Mouse (Mus musculus) adrenal gland, adult 2 months (tissue): Measurements from ENCODE around the gene Ank3. TPM values are rescaled to one million over a fixed set of nuclear protein-coding genes. Genes with fewer than 3 reads are reported as not detected.

Experiments
- DNase-seq: peaks from one replicate; pipeline ENCODE4 v3.0.0; 2021
- polyA plus RNA-seq: library from polyadenylated mRNA; depleted of rRNA; stranded (reverse); fragments of >200 nt; gene quantifications from 2 replicates; pipeline ENCODE4 v1.2.3, GENCODE M21; 2012
- total RNA-seq, 2 experiments: library from RNA; stranded (reverse); gene quantifications; 2 replicates each; pipeline ENCODE4 v1.2.3; 2021

Ank3 gene
- total and polyA plus RNA-seq, 3 experiments, result 0.79 to 12.9 (median 10.2) TPM

DNA sequence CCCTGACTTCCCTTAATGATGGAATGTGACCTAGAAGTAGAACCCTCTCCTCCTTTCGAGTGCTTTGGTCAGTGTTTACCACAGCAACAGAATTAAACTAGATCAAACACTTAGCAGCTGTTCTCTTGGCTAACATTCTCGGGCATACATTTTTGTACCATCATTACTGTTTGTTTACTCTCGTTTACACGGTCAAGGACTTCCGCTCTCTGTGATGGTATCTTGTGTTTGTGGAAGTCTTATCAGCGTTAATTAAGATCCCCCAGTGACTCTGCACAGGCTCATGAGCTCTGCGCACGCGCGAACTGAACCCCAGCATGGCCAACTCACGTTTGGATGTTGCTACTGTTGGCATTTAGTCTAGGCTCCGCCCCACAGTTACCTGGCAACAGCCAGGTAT, 16.3 kb downstream of the Ank3 start:
- DNase-seq, result no peak

DNA sequence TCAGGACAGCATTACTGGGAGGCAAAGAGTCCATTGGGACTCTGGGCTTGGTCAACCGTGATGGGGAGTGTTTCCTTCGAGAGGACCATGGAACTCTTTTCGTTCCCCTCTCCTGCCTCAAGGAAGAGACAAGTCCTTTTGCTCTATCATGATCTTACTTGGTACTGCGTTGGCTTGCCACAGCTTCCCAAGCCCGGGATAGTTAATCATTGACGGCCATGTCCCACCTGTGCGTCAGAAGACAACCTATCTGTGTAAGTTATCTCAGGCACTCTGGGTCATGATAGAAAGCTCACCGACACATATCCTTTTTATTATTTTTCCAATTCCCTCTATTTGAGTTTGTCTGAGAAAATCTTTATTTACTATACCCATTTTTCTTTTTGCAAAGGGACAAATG, 20.1 kb downstream of the Ank3 start:
- DNase-seq, result no peak

- no peak for DNase-seq
Observed at GRCm38 (mm10) chr10:69420306-69420705, 21.7 kb downstream of the Ank3 start.

DNA sequence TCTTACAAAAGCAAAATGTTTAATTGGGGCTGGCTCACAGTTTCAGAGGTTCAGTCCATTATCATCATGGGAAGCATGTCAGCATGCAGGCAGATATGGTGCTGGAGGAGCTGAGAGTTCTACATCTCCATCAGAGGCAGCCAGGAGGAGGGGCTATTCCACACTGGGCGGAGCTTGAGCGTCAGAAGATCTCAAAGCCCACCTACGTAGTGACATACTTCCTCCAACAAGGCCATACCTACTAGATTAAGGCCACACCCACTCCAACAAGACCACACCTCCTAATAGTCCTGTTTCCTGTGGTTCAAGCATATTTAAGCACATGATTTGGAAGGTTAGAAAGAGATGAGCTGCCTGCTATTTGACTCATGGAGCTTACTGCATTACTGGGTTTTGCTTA, 25.5 kb downstream of the Ank3 start:
- DNase-seq, result no peak

GRCm38 (mm10) chr10:69430138-69430537, 31.6 kb downstream of the Ank3 start:
- no peak for DNase-seq

DNA sequence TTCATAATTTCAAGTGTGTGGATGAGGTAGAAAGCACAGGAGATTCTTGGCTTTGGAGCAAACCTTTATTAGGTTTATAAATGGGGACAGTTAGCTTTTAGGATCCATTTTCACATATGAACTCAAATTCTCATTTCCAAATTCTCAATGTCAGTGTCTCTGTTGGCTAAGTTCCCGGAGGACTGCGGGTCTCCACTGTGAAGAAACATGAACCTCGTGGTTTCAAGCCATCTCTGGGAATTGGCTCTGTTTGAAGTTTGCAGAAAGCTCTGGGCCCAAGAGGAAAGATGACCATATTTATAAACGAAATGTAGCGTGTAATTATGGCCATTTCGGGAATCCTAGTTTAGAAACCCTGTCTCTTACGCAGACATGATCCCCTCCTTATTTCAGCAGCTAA, 32.5 kb downstream of the Ank3 start:
- DNase-seq, result no peak

- no peak for DNase-seq
Observed at GRCm38 (mm10) chr10:69435213-69435612, 36.6 kb downstream of the Ank3 start.

- no peak for DNase-seq
Observed at GRCm38 (mm10) chr10:69439449-69439848, 40.9 kb downstream of the Ank3 start.

DNA sequence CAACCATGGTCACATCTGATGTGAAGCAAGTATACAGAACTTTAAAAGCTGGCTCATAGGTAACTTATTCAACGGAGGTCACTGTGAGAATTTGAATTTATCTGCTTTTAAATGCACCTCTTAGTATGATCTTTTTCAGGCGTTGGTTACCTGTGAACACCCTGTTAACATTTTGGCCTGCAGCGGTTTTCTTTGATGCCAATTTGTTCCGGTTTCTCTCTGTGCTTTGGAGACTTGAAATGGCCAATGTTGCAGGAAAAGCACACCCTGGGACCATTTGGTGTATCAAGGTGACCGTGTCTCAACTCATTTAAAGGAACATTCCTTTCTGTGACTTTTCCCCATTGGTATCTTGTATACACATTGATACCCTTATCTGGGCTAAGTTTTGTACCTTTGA, 46.0 kb downstream of the Ank3 start:
- DNase-seq, result no peak

GRCm38 (mm10) chr10:69445951-69446350, 47.4 kb downstream of the Ank3 start:
- DNase-seq, result no peak

- no peak for DNase-seq
Observed at GRCm38 (mm10) chr10:69446566-69446965, 48.0 kb downstream of the Ank3 start.

- no peak for DNase-seq
Observed at GRCm38 (mm10) chr10:69447308-69447707, 48.7 kb downstream of the Ank3 start.

GRCm38 (mm10) chr10:69448174-69448573, 49.6 kb downstream of the Ank3 start:
- DNase-seq, result no peak

DNA sequence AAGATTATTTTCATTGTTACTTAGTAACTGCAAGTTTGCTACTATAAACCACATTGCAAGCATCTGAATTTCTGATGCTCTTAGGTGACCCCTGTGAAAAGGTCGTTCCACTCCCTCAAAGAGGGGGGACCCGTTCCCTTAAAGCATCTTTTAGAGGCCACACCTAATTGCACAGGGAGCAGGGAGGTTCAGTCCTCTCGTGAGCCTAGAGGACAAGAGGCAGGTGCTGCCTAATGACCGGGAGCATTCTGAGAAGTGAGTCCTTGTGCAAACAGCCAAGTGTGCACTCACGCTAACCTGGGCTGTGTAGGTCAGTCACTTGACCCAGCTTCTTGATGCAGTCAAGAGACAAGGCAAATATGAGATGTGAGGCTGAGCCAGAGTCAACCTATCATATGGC, 52.4 kb downstream of the Ank3 start:
- DNase-seq, result no peak

DNA sequence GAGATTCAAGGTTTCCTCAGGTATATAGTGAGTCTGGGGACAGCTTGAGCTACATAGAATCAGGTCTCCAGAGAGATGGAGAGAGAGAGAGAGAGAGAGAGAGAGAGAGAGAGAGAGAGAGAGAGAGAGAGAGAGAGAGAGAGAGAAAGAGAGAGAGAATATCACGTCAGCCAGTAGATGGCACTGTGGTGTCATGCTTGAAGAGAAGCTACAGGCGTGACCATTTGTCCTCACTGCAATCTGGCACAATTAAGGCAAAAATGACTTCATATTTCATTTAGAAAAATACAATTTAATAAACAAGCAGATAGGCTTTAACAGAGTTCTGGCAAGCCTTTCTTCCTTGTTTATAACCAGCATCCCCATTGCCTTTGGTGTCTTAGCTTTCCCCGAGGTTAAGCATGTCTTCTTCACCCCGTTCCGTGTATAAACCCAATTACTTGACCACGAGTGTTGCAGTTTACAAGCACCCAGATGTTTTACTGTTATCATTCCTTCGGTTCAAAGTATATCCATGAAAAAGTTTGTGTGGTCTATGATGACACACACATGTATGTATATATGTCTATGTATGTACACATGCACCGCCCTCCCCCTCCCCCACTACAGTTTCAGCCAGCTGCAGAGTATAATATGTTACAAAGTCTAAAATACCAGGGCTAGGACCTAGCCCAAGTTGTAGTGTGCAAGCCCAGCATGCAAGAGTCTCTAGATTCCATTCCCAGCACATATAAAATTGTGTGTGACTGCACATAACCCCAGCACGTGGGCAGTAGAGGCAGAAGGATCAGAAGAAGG, 53.8 kb downstream of the Ank3 start:
- DNase-seq, result peak; percentile 36

DNA sequence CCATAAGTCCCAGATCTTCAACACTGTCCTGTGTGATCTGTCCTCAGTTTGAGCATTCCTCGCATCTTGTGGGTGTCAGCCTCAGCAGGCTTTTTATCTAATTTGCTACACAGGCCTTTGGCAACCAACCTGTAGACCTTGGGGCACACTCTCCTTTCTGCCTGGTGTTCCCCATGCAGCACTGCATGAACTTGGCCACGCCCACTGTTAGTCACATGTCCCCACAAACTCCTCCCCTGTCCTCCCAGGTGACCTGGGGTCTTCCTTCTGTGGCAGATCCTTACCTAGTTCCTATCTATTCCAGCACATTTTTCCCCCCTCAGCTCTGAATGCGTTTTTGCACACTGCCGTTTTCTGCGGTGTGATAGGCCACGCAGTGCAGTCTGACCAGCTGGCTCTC, 55.0 kb downstream of the Ank3 start:
- DNase-seq, result no peak

- DNase-seq, result no peak
Observed at GRCm38 (mm10) chr10:69454480-69454879, 55.9 kb downstream of the Ank3 start.

DNA sequence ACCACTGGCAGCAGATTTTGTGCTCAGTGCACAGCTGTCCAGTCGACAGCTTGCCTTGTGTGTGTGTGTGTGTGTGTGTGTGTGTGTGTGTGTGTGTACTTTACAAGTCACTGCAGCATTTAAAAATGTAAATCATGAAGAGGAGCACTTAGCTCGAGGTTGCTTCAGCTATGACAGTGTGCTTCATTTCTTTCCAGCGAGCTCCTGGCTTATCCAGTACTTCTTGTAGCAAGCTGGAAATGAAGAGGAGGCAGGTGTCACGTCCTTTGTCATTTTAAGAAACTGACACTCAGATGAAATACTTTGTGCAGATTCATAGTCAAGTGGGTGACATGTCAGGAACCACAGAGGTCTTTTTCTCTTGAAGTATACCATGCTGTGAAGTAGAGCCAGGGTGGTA, 66.3 kb downstream of the Ank3 start:
- DNase-seq, result no peak

- no peak for DNase-seq
Observed at GRCm38 (mm10) chr10:69465558-69466200, 67.1 kb downstream of the Ank3 start.

GRCm38 (mm10) chr10:69466201-69466585, 67.6 kb downstream of the Ank3 start:
- DNase-seq, result no peak

DNA sequence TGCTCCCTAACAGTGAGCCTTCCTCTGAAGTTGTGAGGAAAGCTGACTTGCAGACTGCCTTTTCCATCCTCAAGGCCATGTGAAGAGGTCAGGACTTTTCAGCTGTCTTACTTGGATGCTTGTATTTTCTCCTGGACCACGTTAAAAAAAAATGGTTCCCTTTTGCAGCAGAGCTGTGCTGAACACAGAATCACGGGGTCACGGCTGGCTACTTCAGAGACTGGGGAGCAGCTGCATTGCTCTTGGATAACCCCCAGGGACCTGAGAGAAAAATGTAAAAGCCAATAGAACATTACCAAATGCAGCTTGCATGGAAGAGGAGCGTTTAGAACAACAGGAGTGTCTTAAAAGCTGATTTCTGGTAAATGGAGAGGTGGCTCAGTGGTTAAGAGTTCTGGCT, 68.0 kb downstream of the Ank3 start:
- DNase-seq, result no peak

GRCm38 (mm10) chr10:69467182-69467581, 68.6 kb downstream of the Ank3 start:
- no peak for DNase-seq

DNA sequence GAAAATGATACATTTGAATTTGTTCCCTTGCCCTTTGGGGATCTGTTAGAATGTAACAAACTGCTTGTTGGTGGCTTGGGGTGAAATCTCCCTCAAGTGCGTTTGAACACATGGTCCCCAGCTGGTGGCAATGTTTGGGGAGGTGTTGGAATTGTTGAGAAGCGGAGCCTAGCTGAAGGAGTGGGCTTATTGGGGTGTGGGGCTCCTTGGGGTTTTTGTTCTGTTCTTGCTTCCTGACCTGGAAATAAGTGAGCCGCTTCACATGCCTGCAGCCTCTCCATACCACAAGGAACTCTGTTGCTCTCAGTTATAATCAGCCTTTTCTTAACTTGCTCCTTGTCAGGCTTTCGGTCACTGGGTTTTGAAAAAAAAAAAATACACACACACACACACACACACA, 73.3 kb downstream of the Ank3 start:
- DNase-seq, result no peak

- no peak for DNase-seq
Observed at GRCm38 (mm10) chr10:69476871-69477270, 78.3 kb downstream of the Ank3 start.
